ENCODE assay signal across 7 mouse cellular contexts in genomic region chr12:117159669-117160210, GRCm38 (mm10).
A peak's percentile ranks its signal among the peaks of the same experiment; 100 is the strongest.
DNase-seq lines count a peak whose midpoint lies in the region; ATAC-seq and TF ChIP-seq lines count a peak whose summit lies in the region.

No protein-coding gene starts in this region.

- no peak overlapping the region for H3K9ac ChIP-seq in lung, embryonic 16.5 days (ENCODE audit: low read length)
- peak overlapping the region; percentile 57 for H3K9ac ChIP-seq in forebrain, embryonic 12.5 days
- no peak overlapping the region for H3K9ac ChIP-seq in limb, embryonic 11.5 days (ENCODE audit: low read length)
- H3K9ac ChIP-seq in stomach, embryonic 16.5 days (ENCODE audit: low read length) = no peak overlapping the region

- no peak overlapping the region for H3K27ac ChIP-seq in lung, embryonic 16.5 days (ENCODE audit: low read length)
- H3K27ac ChIP-seq in forebrain, embryonic 12.5 days = peak overlapping the region; percentile 91
- H3K27ac ChIP-seq in limb, embryonic 11.5 days (replicated peaks; ENCODE audit: low read depth, low read length) = no peak overlapping the region
- no peak overlapping the region for H3K27ac ChIP-seq in stomach, embryonic 16.5 days (ENCODE audit: low read length)

- peaks cover 66% of the 10 kb centered on the region for H3K27me3 ChIP-seq in lung, embryonic 16.5 days (ENCODE audit: control insufficient read depth, insufficient read depth, low read depth, low read length)
- peaks cover 66% of the 10 kb centered on the region for H3K27me3 ChIP-seq in forebrain, embryonic 12.5 days
- H3K27me3 ChIP-seq in limb, embryonic 11.5 days (ENCODE audit: control insufficient read depth, insufficient read depth, low read length) = peaks cover 55% of the 10 kb centered on the region
- peaks cover 68% of the 10 kb centered on the region for H3K27me3 ChIP-seq in stomach, embryonic 16.5 days (ENCODE audit: control insufficient read depth, insufficient read depth, low read length)

- 10% methylated on average over 15 of the region's 15 CpGs for WGBS in lung, embryonic 16.5 days
- 15% methylated on average over 15 of the region's 15 CpGs for WGBS in lung, adult 2 months
- WGBS in forebrain, embryonic 12.5 days = 5% methylated on average over 15 of the region's 15 CpGs
- 3% methylated on average over 15 of the region's 15 CpGs for WGBS in limb, embryonic 11.5 days
- WGBS in stomach, embryonic 16.5 days = 7% methylated on average over 15 of the region's 15 CpGs

- no peak for DNase-seq in lung, adult 2 months
- peak; percentile 53 for DNase-seq in limb, embryonic 11.5 days (ENCODE audit: low spot score)
- DNase-seq in right cerebral cortex, postnatal 4 days = no peak

- H3K4me3 ChIP-seq in lung, embryonic 16.5 days (ENCODE audit: low read length) = peak overlapping the region; percentile 34
- H3K4me3 ChIP-seq in lung, adult 2 months (replicated peaks; ENCODE audit: extremely low read depth, low read depth, low read length) = no peak overlapping the region
- peak overlapping the region; percentile 33 for H3K4me3 ChIP-seq in forebrain, embryonic 12.5 days (replicated peaks)
- peak overlapping the region; percentile 20 for H3K4me3 ChIP-seq in limb, embryonic 11.5 days (ENCODE audit: low read depth, low read length)
- peak overlapping the region; percentile 15 for H3K4me3 ChIP-seq in stomach, embryonic 16.5 days (replicated peaks; ENCODE audit: low read length)

- no peak for TF ChIP-seq CTCF in lung, adult 2 months (IDR thresholded peaks at IDR 0.05; ENCODE audit: insufficient read depth, low read length)

- ATAC-seq in lung, embryonic 16.5 days (ENCODE audit: low read depth) = 0 out of 2 replicates have a peak, but pooled peaks have one; percentile 9
- 0 out of 2 replicates have a peak, but pooled peaks have one; percentile 0 for ATAC-seq in forebrain, embryonic 12.5 days (ENCODE audit: low FRiP score)
- peak; percentile 5; the same call in 1 of the 2 replicates for ATAC-seq in limb, embryonic 11.5 days (ENCODE audit: insufficient number of reproducible peaks, low FRiP score, low TSS enrichment, low read depth)
- ATAC-seq in stomach, embryonic 16.5 days (ENCODE audit: insufficient read depth, low FRiP score) = no peak; the same call in 1 of the 2 replicates
- ATAC-seq in erythroid progenitor cell, adult 5-6 weeks (replicated peaks; ENCODE audit: low FRiP score, poor library complexity, severe bottlenecking) = no peak

- no peaks in the 10 kb centered on the region for H3K36me3 ChIP-seq in lung, embryonic 16.5 days (ENCODE audit: control insufficient read depth, insufficient read depth, low read length)
- peaks cover 13% of the 10 kb centered on the region for H3K36me3 ChIP-seq in forebrain, embryonic 12.5 days (replicated peaks)
- no peaks in the 10 kb centered on the region for H3K36me3 ChIP-seq in limb, embryonic 11.5 days (ENCODE audit: control insufficient read depth, insufficient read depth, low read length)
- no peaks in the 10 kb centered on the region for H3K36me3 ChIP-seq in stomach, embryonic 16.5 days (ENCODE audit: control insufficient read depth, insufficient read depth, low read length)

- no peak for TF ChIP-seq POLR2A in lung, adult 2 months (IDR thresholded peaks at IDR 0.05; ENCODE audit: borderline replicate concordance, extremely low read depth, low read depth, low read length)

- H3K9me3 ChIP-seq in lung, embryonic 16.5 days (ENCODE audit: control insufficient read depth, low read length) = no peaks in the 10 kb centered on the region
- H3K9me3 ChIP-seq in forebrain, embryonic 12.5 days = no peaks in the 10 kb centered on the region
- no peaks in the 10 kb centered on the region for H3K9me3 ChIP-seq in limb, embryonic 11.5 days (ENCODE audit: control insufficient read depth, low read length)
- no peaks in the 10 kb centered on the region for H3K9me3 ChIP-seq in stomach, embryonic 16.5 days (replicated peaks; ENCODE audit: control insufficient read depth, low read length)

- peaks cover 11% of the 10 kb centered on the region for H3K4me1 ChIP-seq in lung, embryonic 16.5 days (replicated peaks; ENCODE audit: control insufficient read depth, insufficient read depth, low read length)
- H3K4me1 ChIP-seq in lung, adult 2 months (ENCODE audit: control insufficient read depth, insufficient read depth, low read length) = no peaks in the 10 kb centered on the region; the same call in 1 of the 2 replicates
- H3K4me1 ChIP-seq in forebrain, embryonic 12.5 days = peaks cover 67% of the 10 kb centered on the region
- H3K4me1 ChIP-seq in limb, embryonic 11.5 days (ENCODE audit: control insufficient read depth, insufficient read depth, low read length) = peaks cover 19% of the 10 kb centered on the region; the same call in 1 of the 2 replicates
- peaks cover 11% of the 10 kb centered on the region for H3K4me1 ChIP-seq in stomach, embryonic 16.5 days (ENCODE audit: control insufficient read depth, insufficient read depth, low read length)

- H3K4me2 ChIP-seq in lung, embryonic 16.5 days (ENCODE audit: low read depth, low read length) = peak overlapping the region; percentile 51
- H3K4me2 ChIP-seq in forebrain, embryonic 12.5 days = peak overlapping the region; percentile 59
- H3K4me2 ChIP-seq in limb, embryonic 11.5 days (ENCODE audit: low read depth, severe bottlenecking) = peak overlapping the region; percentile 56
- H3K4me2 ChIP-seq in stomach, embryonic 16.5 days (ENCODE audit: low read depth, low read length) = peak overlapping the region; percentile 40

Comparison
In these comparisons a context has a peak if more than half of its experiments do, and no peak if none do; other contexts are left out.
1. ATAC-seq: peak in lung, embryonic 16.5 days (single experiment), forebrain, embryonic 12.5 days (single experiment) and limb, embryonic 11.5 days (single experiment); none in stomach, embryonic 16.5 days (single experiment) and erythroid progenitor cell, adult 5-6 weeks (single experiment).
2. Peak in every context shown above with its lines, with median percentiles within 50 percentile points of each other: H3K4me2 ChIP-seq.